Mouse (Mus musculus): ENCODE results near the gene Mob1b. TPM values are rescaled to one million over a fixed set of nuclear protein-coding genes. Genes with fewer than 3 reads are reported as not detected.

Gene Mob1b
- total and polyA plus RNA-seq, 3 experiments: 12.2 to 14.0 TPM; not detected in 1

- Histone ChIP-seq H3K4me3 (ENCODE audit: control insufficient read depth in 1 of 2, insufficient read depth in 1 of 2, low read depth in 2 of 2, low read length in 2 of 2) (peak overlapping the region; percentile 48 to 62), H3K4me1 (ENCODE audit: control insufficient read depth in 1 of 2, insufficient read depth in 2 of 2, low read length in 2 of 2) (peaks cover 0 to 16% of the 10 kb centered on the region in 2 experiments; a peak in 2 of 4 replicates)
- DNase-seq (ENCODE audit: low read depth, low spot score): peak; percentile 96
Measured at GRCm38 (mm10) chr5:88688583-88689187, 32.0 kb upstream of the Mob1b start.

GRCm38 (mm10) chr5:88689279-88689938, 31.2 kb upstream of the Mob1b start:
- H3K4me1 ChIP-seq (ENCODE audit: control insufficient read depth in 1 of 2, insufficient read depth in 2 of 2, low read length in 2 of 2): peaks cover 0 to 16% of the 10 kb centered on the region in 2 experiments; a peak in 2 of 4 replicates
- DNase-seq (ENCODE audit: low read depth, low spot score): peak; percentile 82

More at GRCm38 (mm10) chr5:88688583-88689187, 32.0 kb upstream of the Mob1b start:
- Histone ChIP-seq H3K36me3 (ENCODE audit: control insufficient read depth in 1 of 2, insufficient read depth in 2 of 2, low read length in 2 of 2) (peaks cover 0 to 11% of the 10 kb centered on the region in 2 experiments; a peak in 2 of 4 replicates), H3K9ac (ENCODE audit: control insufficient read depth, low read depth, low read length, poor library complexity, severe bottlenecking) (peak overlapping the region; percentile 52), H3K79me2 (ENCODE audit: control insufficient read depth, insufficient read depth, low read length, poor library complexity) (no peaks in the 10 kb centered on the region), H3K27me3 (ENCODE audit: control insufficient read depth in 1 of 2, insufficient read depth in 2 of 2, low read length in 2 of 2) (no peaks in the 10 kb centered on the region), H3K27ac (ENCODE audit: control insufficient read depth, low read depth, low read length) (peak overlapping the region; percentile 63), H3K9me3 (replicated peaks; ENCODE audit: insufficient read depth, low read length) (no peaks in the 10 kb centered on the region)
- peak; percentile 17; the same call in 1 of the 2 replicates for TF ChIP-seq GATA1 (IDR thresholded peaks at IDR 0.05; ENCODE audit: low read depth, low read length)
- 0 out of 2 replicates have a peak, but pooled peaks have one; percentile 13 for TF ChIP-seq MYC (IDR thresholded peaks at IDR 0.05; ENCODE audit: low read depth, low read length)
- TF ChIP-seq TAL1 (IDR thresholded peaks at IDR 0.05; ENCODE audit: low read length): 0 out of 2 replicates have a peak, but pooled peaks have one; percentile 9
- TF ChIP-seq JUND (IDR thresholded peaks at IDR 0.05; ENCODE audit: low read depth, low read length): peak; percentile 16; the same call in 1 of the 2 replicates
- TF ChIP-seq TBP (IDR thresholded peaks at IDR 0.05; ENCODE audit: low read depth, low read length): 0 out of 2 replicates have a peak, but pooled peaks have one; percentile 12
- TF ChIP-seq CTCF (IDR thresholded peaks at IDR 0.05 in 2 of 3, conservative IDR thresholded peaks at IDR 0.05 in 1 of 3; ENCODE audit: control insufficient read depth in 1 of 3, insufficient read depth in 1 of 3, low read depth in 2 of 3, low read length in 3 of 3, poor library complexity in 1 of 3, severe bottlenecking in 1 of 3): no peak
- no peak for TF ChIP-seq UBTF (IDR thresholded peaks at IDR 0.05; ENCODE audit: borderline replicate concordance, insufficient read depth, low read depth, low read length)
- TF ChIP-seq RAD21 (IDR thresholded peaks at IDR 0.05; ENCODE audit: low read depth, low read length): no peak
- no peak for TF ChIP-seq POLR2AphosphoS5 (IDR thresholded peaks at IDR 0.05; ENCODE audit: borderline replicate concordance, low read depth, low read length)
- TF ChIP-seq MXI1 (IDR thresholded peaks at IDR 0.05; ENCODE audit: low read depth, low read length): peak; percentile 64
- TF ChIP-seq NELFE (IDR thresholded peaks at IDR 0.05; ENCODE audit: low read depth, low read length): peak; percentile 34; the same call in 1 of the 2 replicates
- no peak for TF ChIP-seq ZNF384 (IDR thresholded peaks at IDR 0.05; ENCODE audit: low read depth, low read length)
- TF ChIP-seq E2F4 (IDR thresholded peaks at IDR 0.05; ENCODE audit: borderline replicate concordance, low read depth, low read length): no peak; the same call in 1 of the 2 replicates
- peak; percentile 62 for TF ChIP-seq SIN3A (IDR thresholded peaks at IDR 0.05; ENCODE audit: low read length)
- TF ChIP-seq ETS1 (IDR thresholded peaks at IDR 0.05; ENCODE audit: low read depth, low read length): peak; percentile 94
- peak; percentile 62; the same call in 1 of the 2 replicates for TF ChIP-seq GABPA (IDR thresholded peaks at IDR 0.05; ENCODE audit: low read depth, low read length)
- TF ChIP-seq POLR2A (IDR thresholded peaks at IDR 0.05; ENCODE audit: control insufficient read depth in 1 of 2, insufficient read depth in 1 of 2, low read depth in 1 of 2, low read length in 2 of 2, poor library complexity in 1 of 2): no peak
- 0 out of 4 replicates have a peak, but pooled peaks of 1 of the 2 experiments have one; percentile 15 for TF ChIP-seq EP300 (IDR thresholded peaks at IDR 0.05; ENCODE audit: low read depth in 1 of 2, low read length in 2 of 2)
- TF ChIP-seq TCF12 (IDR thresholded peaks at IDR 0.05; ENCODE audit: low read depth, low read length): no peak
- no peak for TF ChIP-seq MEF2A (IDR thresholded peaks at IDR 0.05; ENCODE audit: extremely low read depth, insufficient replicate concordance, low read depth, low read length, poor library complexity, severe bottlenecking)
- TF ChIP-seq MAZ (IDR thresholded peaks at IDR 0.05; ENCODE audit: low read depth, low read length): no peak
- TF ChIP-seq MAX (IDR thresholded peaks at IDR 0.05; ENCODE audit: low read length): 0 out of 2 replicates have a peak, but pooled peaks have one; percentile 61

More at GRCm38 (mm10) chr5:88689279-88689938, 31.2 kb upstream of the Mob1b start:
- no peaks in the 10 kb centered on the region for H3K27me3 ChIP-seq (ENCODE audit: control insufficient read depth in 1 of 2, insufficient read depth in 2 of 2, low read length in 2 of 2)
- H3K4me3 ChIP-seq (ENCODE audit: control insufficient read depth in 1 of 2, insufficient read depth in 1 of 2, low read depth in 2 of 2, low read length in 2 of 2): peak overlapping the region; percentile 48 to 62
- H3K79me2 ChIP-seq (ENCODE audit: control insufficient read depth, insufficient read depth, low read length, poor library complexity): no peaks in the 10 kb centered on the region
- TF ChIP-seq CTCF (IDR thresholded peaks at IDR 0.05 in 2 of 3, conservative IDR thresholded peaks at IDR 0.05 in 1 of 3; ENCODE audit: control insufficient read depth in 1 of 3, insufficient read depth in 1 of 3, low read depth in 2 of 3, low read length in 3 of 3, poor library complexity in 1 of 3, severe bottlenecking in 1 of 3): peak; percentile 34 to 56 (median 51)
- TF ChIP-seq MYC (IDR thresholded peaks at IDR 0.05; ENCODE audit: low read depth, low read length): no peak
- TF ChIP-seq UBTF (IDR thresholded peaks at IDR 0.05; ENCODE audit: borderline replicate concordance, insufficient read depth, low read depth, low read length): no peak
- peak; percentile 34 for TF ChIP-seq ZC3H11A (IDR thresholded peaks at IDR 0.05; ENCODE audit: low read depth, low read length)
- TF ChIP-seq KAT2A (conservative IDR thresholded peaks at IDR 0.05; ENCODE audit: low read depth, low read length): no peak
- TF ChIP-seq RAD21 (IDR thresholded peaks at IDR 0.05; ENCODE audit: low read depth, low read length): peak; percentile 67
- no peak for TF ChIP-seq MXI1 (IDR thresholded peaks at IDR 0.05; ENCODE audit: low read depth, low read length)
- TF ChIP-seq MAX (IDR thresholded peaks at IDR 0.05; ENCODE audit: low read length): no peak
- no peak for TF ChIP-seq POLR2A (IDR thresholded peaks at IDR 0.05; ENCODE audit: control insufficient read depth in 1 of 2, insufficient read depth in 1 of 2, low read depth in 1 of 2, low read length in 2 of 2, poor library complexity in 1 of 2)
- TF ChIP-seq SMC3 (IDR thresholded peaks at IDR 0.05; ENCODE audit: low read depth, low read length): peak; percentile 53
- no peak for TF ChIP-seq BHLHE40 (IDR thresholded peaks at IDR 0.05; ENCODE audit: borderline replicate concordance, low read depth, low read length)
- no peak for TF ChIP-seq JUND (IDR thresholded peaks at IDR 0.05; ENCODE audit: low read depth, low read length)
- no peak for TF ChIP-seq MAFK (IDR thresholded peaks at IDR 0.05; ENCODE audit: borderline replicate concordance, low read depth, low read length)
- no peak for TF ChIP-seq TCF12 (IDR thresholded peaks at IDR 0.05; ENCODE audit: low read depth, low read length)
- no peak for TF ChIP-seq GABPA (IDR thresholded peaks at IDR 0.05; ENCODE audit: low read depth, low read length)
- no peak for TF ChIP-seq POLR2AphosphoS2 (IDR thresholded peaks at IDR 0.05; ENCODE audit: low read length)
- TF ChIP-seq CHD2 (IDR thresholded peaks at IDR 0.05; ENCODE audit: low read length): no peak
- no peak for TF ChIP-seq ETS1 (IDR thresholded peaks at IDR 0.05; ENCODE audit: low read depth, low read length)
- TF ChIP-seq USF1 (IDR thresholded peaks at IDR 0.05; ENCODE audit: low read depth, low read length): no peak
- H3K9ac ChIP-seq (ENCODE audit: control insufficient read depth, low read depth, low read length, poor library complexity, severe bottlenecking): peak overlapping the region; percentile 38
- no peaks in the 10 kb centered on the region for H3K9me3 ChIP-seq (replicated peaks; ENCODE audit: insufficient read depth, low read length)
- peaks cover 0 to 11% of the 10 kb centered on the region in 2 experiments; a peak in 2 of 4 replicates for H3K36me3 ChIP-seq (ENCODE audit: control insufficient read depth in 1 of 2, insufficient read depth in 2 of 2, low read length in 2 of 2)
- H3K27ac ChIP-seq (ENCODE audit: control insufficient read depth, low read depth, low read length): peak overlapping the region; percentile 45

Data from MEL (cell line).